Mouse (Mus musculus) liver, postnatal 0 days (tissue): ENCODE data around the gene Jpt1.

Experiments
- CTCF ChIP-seq: sonication (generic); IDR thresholded peaks from 2 replicates; pipeline ENCODE4 v1.5.1; 2016; ENCODE audit warnings: antibody characterized with exemption, low read depth
- EP300 ChIP-seq: IDR thresholded peaks from 2 replicates; pipeline ENCODE4 v1.6.1; 2016; ENCODE audit warnings: antibody characterized with exemption, low read depth, mild to moderate bottlenecking

GRCm38 (mm10) chr11:115521080-115521479, 6.9 kb upstream of the Jpt1 start:
- TF ChIP-seq CTCF (no peak), EP300 (no peak)
